16 mouse cellular contexts compared by ENCODE assay signal in the genomic region with DNA sequence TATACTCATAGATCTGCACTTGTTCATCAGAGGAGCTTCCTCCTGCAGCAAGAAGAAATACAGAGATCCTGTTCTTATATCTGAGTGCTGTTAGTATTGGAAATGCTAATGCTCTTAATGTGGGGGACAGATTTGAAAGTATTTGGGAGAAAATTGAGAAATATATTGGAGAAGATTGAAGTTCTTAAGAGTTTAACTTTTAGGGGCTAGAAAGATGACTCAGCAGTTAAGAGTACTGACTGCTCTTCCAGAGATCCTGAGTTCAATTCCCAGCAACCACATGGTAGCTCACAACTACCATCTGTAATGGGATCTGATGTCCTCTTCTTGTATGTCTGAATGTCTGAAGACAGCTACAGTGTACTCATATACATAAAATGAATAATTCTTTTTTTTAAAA.
"Had no signal": no experiment of that assay in that cellular context is flagged by ENCODE, and none has a peak within 500 bp of the region (broad histone marks: within the 10 kb centered on the region; RNA-seq: fewer than 3 reads in every experiment).

No protein-coding gene starts in this region.

- H3K4me2 ChIP-seq: neural tube, embryonic 13.5 days; neural tube, embryonic 15.5 days; stomach, embryonic 15.5 days had no signal

- H3K27me3 ChIP-seq: neural tube, embryonic 13.5 days; neural tube, embryonic 15.5 days; stomach, embryonic 15.5 days had no signal

- H3K9me3 ChIP-seq: neural tube, embryonic 13.5 days; neural tube, embryonic 15.5 days; stomach, embryonic 15.5 days had no signal

- H3K27ac ChIP-seq: neural tube, embryonic 13.5 days; neural tube, embryonic 15.5 days; stomach, embryonic 15.5 days; stomach, postnatal 0 days had no signal

- H3K4me1 ChIP-seq: neural tube, embryonic 13.5 days; neural tube, embryonic 15.5 days; stomach, embryonic 15.5 days had no signal

- DNase-seq: retina, postnatal 1 day; right cerebral cortex, adult 18-20 months; right cerebral cortex, postnatal 14 days; right cerebral cortex, postnatal 25 days; right cerebral cortex, postnatal 4 days; spleen, adult 18-20 months; thymus, adult 18-20 months; thymus, adult 2 months; thymus, postnatal 14 days; thymus, postnatal 25 days; thymus, postnatal 36 days; thymus, postnatal 4 days had no signal

- H3K36me3 ChIP-seq: neural tube, embryonic 13.5 days; neural tube, embryonic 15.5 days; stomach, embryonic 15.5 days had no signal

- H3K4me3 ChIP-seq: neural tube, embryonic 13.5 days; neural tube, embryonic 15.5 days; stomach, embryonic 15.5 days had no signal

- H3K9ac ChIP-seq: neural tube, embryonic 13.5 days; neural tube, embryonic 15.5 days; stomach, embryonic 15.5 days had no signal
